Comparison of ENCODE assay signal across 13 mouse cellular contexts in genomic region chr9:77528379-77529041, GRCm38 (mm10). TPM values are rescaled to one million over a fixed set of nuclear protein-coding genes. Genes with fewer than 3 reads are reported as not detected.
DNase-seq lines count a peak whose midpoint lies in the region; ATAC-seq and TF ChIP-seq lines count a peak whose summit lies in the region.
"Had no signal": no experiment of that assay in that cellular context is flagged by ENCODE, and none has a peak within 500 bp of the region (broad histone marks: within the 10 kb centered on the region; RNA-seq: fewer than 3 reads in every experiment).

No protein-coding gene starts in this region.

- TF ChIP-seq CTCF in liver, postnatal 0 days (IDR thresholded peaks at IDR 0.05; ENCODE audit: low read depth) = no peak
- no peak for TF ChIP-seq CTCF in MEL (IDR thresholded peaks at IDR 0.05 in 2 of 3, conservative IDR thresholded peaks at IDR 0.05 in 1 of 3; ENCODE audit: control insufficient read depth in 1 of 3, insufficient read depth in 1 of 3, low read depth in 2 of 3, low read length in 3 of 3, poor library complexity in 1 of 3, severe bottlenecking in 1 of 3)

- no peak overlapping the region for H3K27ac ChIP-seq in liver, postnatal 0 days (ENCODE audit: low read depth)
- H3K27ac ChIP-seq in MEL (ENCODE audit: control insufficient read depth, low read depth, low read length) = peak overlapping the region; percentile 10; the same call in 1 of the 2 replicates
- no peak overlapping the region for H3K27ac ChIP-seq in intestine, embryonic 16.5 days (ENCODE audit: low read length)
- H3K27ac ChIP-seq: heart, embryonic 13.5 days; hindbrain, embryonic 13.5 days; kidney, embryonic 15.5 days; limb, embryonic 13.5 days had no signal

- H3K36me3 ChIP-seq in liver, postnatal 0 days (replicated peaks; ENCODE audit: insufficient read depth, low read length) = no peaks in the 10 kb centered on the region
- H3K36me3 ChIP-seq in MEL (ENCODE audit: control insufficient read depth in 1 of 2, insufficient read depth in 2 of 2, low read length in 2 of 2) (peaks cover 0 to 30% of the 10 kb centered on the region in 2 experiments; a peak in 2 of 4 replicates), myocyte (ENCODE audit: control insufficient read depth, insufficient read depth) (no peaks in the 10 kb centered on the region)
- H3K36me3 ChIP-seq in intestine, embryonic 16.5 days (ENCODE audit: control insufficient read depth, insufficient read depth, low read length) = no peaks in the 10 kb centered on the region
- H3K36me3 ChIP-seq: heart, embryonic 13.5 days; hindbrain, embryonic 13.5 days; kidney, embryonic 15.5 days; limb, embryonic 13.5 days had no signal

- TF ChIP-seq RAD21 in MEL (IDR thresholded peaks at IDR 0.05; ENCODE audit: low read depth, low read length) = no peak

- H3ac ChIP-seq in myocyte (ENCODE audit: control insufficient read depth, insufficient read length) = no peak overlapping the region

- H3K4me2 ChIP-seq in liver, postnatal 0 days (ENCODE audit: low read depth, low read length) = no peak overlapping the region
- no peak overlapping the region for H3K4me2 ChIP-seq in intestine, embryonic 16.5 days (ENCODE audit: low read depth, low read length)
- H3K4me2 ChIP-seq in myocyte (ENCODE audit: low read depth) = peak overlapping the region; percentile 50
- H3K4me2 ChIP-seq: heart, embryonic 13.5 days; hindbrain, embryonic 13.5 days; kidney, embryonic 15.5 days; limb, embryonic 13.5 days had no signal

- no peaks in the 10 kb centered on the region for H3K4me1 ChIP-seq in liver, postnatal 0 days (ENCODE audit: insufficient read depth)
- peaks cover 8 to 34% of the 10 kb centered on the region in 2 experiments for H3K4me1 ChIP-seq in MEL (ENCODE audit: control insufficient read depth in 1 of 2, insufficient read depth in 2 of 2, low read length in 2 of 2)
- H3K4me1 ChIP-seq in intestine, embryonic 16.5 days (ENCODE audit: control insufficient read depth, insufficient read depth, low read length) = peaks cover 30% of the 10 kb centered on the region

- H3K79me2 ChIP-seq in MEL (ENCODE audit: control insufficient read depth, insufficient read depth, low read length, poor library complexity) (no peaks in the 10 kb centered on the region; the same call in 1 of the 2 replicates), myocyte (ENCODE audit: control insufficient read depth, insufficient read depth) (peaks cover 10% of the 10 kb centered on the region)

- no peak overlapping the region for H3K9ac ChIP-seq in liver, postnatal 0 days (replicated peaks)
- H3K9ac ChIP-seq in MEL (ENCODE audit: control insufficient read depth, low read depth, low read length, poor library complexity, severe bottlenecking) = no peak overlapping the region
- no peak overlapping the region for H3K9ac ChIP-seq in intestine, embryonic 16.5 days (ENCODE audit: low read depth, low read length)
- H3K9ac ChIP-seq: heart, embryonic 13.5 days; hindbrain, embryonic 13.5 days; kidney, embryonic 15.5 days; limb, embryonic 13.5 days had no signal

- no peaks in the 10 kb centered on the region for H3K9me3 ChIP-seq in liver, postnatal 0 days (ENCODE audit: low read length)
- no peaks in the 10 kb centered on the region for H3K9me3 ChIP-seq in MEL (replicated peaks; ENCODE audit: insufficient read depth, low read length)
- H3K9me3 ChIP-seq in intestine, embryonic 16.5 days (ENCODE audit: control insufficient read depth, low read length) = no peaks in the 10 kb centered on the region
- H3K9me3 ChIP-seq: heart, embryonic 13.5 days; hindbrain, embryonic 13.5 days; kidney, embryonic 15.5 days; limb, embryonic 13.5 days had no signal

- TF ChIP-seq POLR2A in MEL (IDR thresholded peaks at IDR 0.05; ENCODE audit: control insufficient read depth in 1 of 2, insufficient read depth in 1 of 2, low read depth in 1 of 2, low read length in 2 of 2, poor library complexity in 1 of 2) (no peak), myocyte (IDR thresholded peaks at IDR 0.05; ENCODE audit: insufficient read length, low read depth) (no peak)

- DNase-seq in liver (peak; percentile 23), MEL (ENCODE audit: low read depth, low spot score) (peak; percentile 58), MN1 (ENCODE audit: low spot score) (no peak)
- DNase-seq in liver, postnatal 0 days = no peak
- DNase-seq in layer of hippocampus, postnatal 25 days (ENCODE audit: extremely low spot score in 1 of 2, low spot score in 1 of 2) = no peak
- DNase-seq in spleen, postnatal 4 days (ENCODE audit: low spot score in 2 of 2) = no peak
- DNase-seq: right cerebral cortex, postnatal 14 days had no signal

- no peak overlapping the region for H3K4me3 ChIP-seq in liver, postnatal 0 days (ENCODE audit: low read depth, low read length)
- H3K4me3 ChIP-seq in MEL (ENCODE audit: control insufficient read depth in 1 of 2, insufficient read depth in 1 of 2, low read depth in 2 of 2, low read length in 2 of 2) (no peak overlapping the region), myocyte (no peak overlapping the region)
- H3K4me3 ChIP-seq in intestine, embryonic 16.5 days (ENCODE audit: low read length) = no peak overlapping the region
- H3K4me3 ChIP-seq: heart, embryonic 13.5 days; hindbrain, embryonic 13.5 days; kidney, embryonic 15.5 days; limb, embryonic 13.5 days had no signal

- no peaks in the 10 kb centered on the region for H3K27me3 ChIP-seq in liver, postnatal 0 days (ENCODE audit: insufficient read depth, low read length)
- H3K27me3 ChIP-seq in MEL (ENCODE audit: control insufficient read depth in 1 of 2, insufficient read depth in 2 of 2, low read length in 2 of 2) (no peaks in the 10 kb centered on the region), myocyte (ENCODE audit: control insufficient read depth, insufficient read depth, insufficient read length) (no peaks in the 10 kb centered on the region)
- H3K27me3 ChIP-seq in intestine, embryonic 16.5 days (replicated peaks; ENCODE audit: control insufficient read depth, insufficient read depth, low read length) = no peaks in the 10 kb centered on the region
- H3K27me3 ChIP-seq: heart, embryonic 13.5 days; hindbrain, embryonic 13.5 days; kidney, embryonic 15.5 days; limb, embryonic 13.5 days had no signal

- 58% methylated on average over 5 of the region's 5 CpGs for whole genome bisulfite sequencing in liver, postnatal 0 days (ENCODE audit: insufficient replicate concordance)
- WGBS in intestine, embryonic 16.5 days = 83% methylated on average over 5 of the region's 5 CpGs

- no peak for TF ChIP-seq EP300 in liver, postnatal 0 days (IDR thresholded peaks at IDR 0.05; ENCODE audit: low read depth)
- TF ChIP-seq EP300 in MEL (IDR thresholded peaks at IDR 0.05; ENCODE audit: low read depth in 1 of 2, low read length in 2 of 2) = 0 out of 4 replicates have a peak, but pooled peaks of 1 of the 2 experiments have one; percentile 12

- no peak for ATAC-seq in liver, postnatal 0 days
- peak; percentile 74 for ATAC-seq in intestine, embryonic 16.5 days

TF ChIP-seq in MEL, 35 proteins besides CTCF, POLR2A, EP300 and RAD21:
- TF ChIP-seq ZMIZ1 (IDR thresholded peaks at IDR 0.05; ENCODE audit: low read depth, low read length) (no peak), NELFE (IDR thresholded peaks at IDR 0.05; ENCODE audit: low read depth, low read length) (no peak), NRF1 (IDR thresholded peaks at IDR 0.05; ENCODE audit: insufficient read depth, low read depth, low read length, poor library complexity, severe bottlenecking) (no peak), ETS1 (IDR thresholded peaks at IDR 0.05; ENCODE audit: low read depth, low read length) (0 out of 2 replicates have a peak, but pooled peaks have one; percentile 35), TBP (IDR thresholded peaks at IDR 0.05; ENCODE audit: low read depth, low read length) (no peak)

TF ChIP-seq in myocyte, 11 proteins besides CTCF, POLR2A, EP300 and RAD21:
- no peak for TF ChIP-seq USF1 (IDR thresholded peaks at IDR 0.05; ENCODE audit: low read depth)
- TF ChIP-seq TCF12 (IDR thresholded peaks at IDR 0.05; ENCODE audit: insufficient read depth, poor library complexity, severe bottlenecking) = no peak
- no peak for TF ChIP-seq SRF (IDR thresholded peaks at IDR 0.05; ENCODE audit: control insufficient read depth, insufficient read length, low read depth)
- TF ChIP-seq MYOD1 (IDR thresholded peaks at IDR 0.05; ENCODE audit: control insufficient read depth in 1 of 3, insufficient read length in 2 of 3, low read depth in 2 of 3) = peak in 2 of 3 experiments; percentile 52 to 94
- TF ChIP-seq POLR2AphosphoS2 (IDR thresholded peaks at IDR 0.05; ENCODE audit: insufficient read length, low read depth) = no peak
- peak in 2 of 3 experiments; percentile 49 to 75 for TF ChIP-seq MYOG (IDR thresholded peaks at IDR 0.05; ENCODE audit: control insufficient read depth in 1 of 3, insufficient read depth in 1 of 3, insufficient read length in 2 of 3, low read depth in 2 of 3)
- no peak for TF ChIP-seq REST (IDR thresholded peaks at IDR 0.05; ENCODE audit: insufficient read depth, insufficient read length)
- no peak for TF ChIP-seq TCF3 (IDR thresholded peaks at IDR 0.05; ENCODE audit: insufficient read length, low read depth)
- TF ChIP-seq MAX (IDR thresholded peaks at IDR 0.05; ENCODE audit: low read depth) = no peak
- TF ChIP-seq CEBPB (IDR thresholded peaks at IDR 0.05; ENCODE audit: insufficient read depth, poor library complexity, severe bottlenecking) = no peak
- no peak for TF ChIP-seq E2F4 (IDR thresholded peaks at IDR 0.05; ENCODE audit: insufficient read depth)

RNA-seq across cellular contexts. Expression of gene Lrrc1, which starts 16.2 kb away (rescaled TPM):
- 1.2 and 1.5 TPM in 2 replicates for polyA plus RNA-seq in liver, postnatal 0 days (2015; fragmentation: Nextera tagmentation; extraction: Ambion mirVana)
- 5.3 and 5.7 TPM in 2 replicates for total RNA-seq in MEL (2012; rRNA removed)
- 10 to 100 TPM in 1 of 2 experiments, not detected in 1; 12.1 TPM for polyA plus RNA-seq in MEL (2012; ENCODE audit: insufficient read depth in 1 of 2, insufficient read length in 2 of 2, low read depth in 1 of 2, low replicate concordance in 2 of 2, missing spikeins in 1 of 2)
- 14.1 and 14.8 TPM in 2 replicates for polyA plus RNA-seq in intestine, embryonic 16.5 days (2015; fragmentation: Nextera tagmentation; extraction: Ambion mirVana)
- 10.4 TPM for polyA plus RNA-seq in myocyte (2012; fragmentation: generic; extraction: Trizol)
- 1 to 10 TPM; 6.8 to 8.1 TPM for total RNA-seq in layer of hippocampus, postnatal 25 days (2021)

Comparison
In these comparisons a context has a peak if more than half of its experiments do, and no peak if none do; other contexts are left out.
1. DNase-seq: peak in liver (single experiment) and MEL (single experiment); none in liver, postnatal 0 days (single experiment), layer of hippocampus, postnatal 25 days (0 of 2), spleen, postnatal 4 days (0 of 2) and MN1 (single experiment).